Mouse (Mus musculus) adrenal gland (tissue): ENCODE measurements around the gene Adgrd1.

Experiments used
- intact Hi-C: fragments of 180-260 bp; cut with DNase I; formaldehyde crosslinking; loops from one replicate; pipeline ENCODE4 v1.15.1; 2025

Gene Adgrd1

DNA sequence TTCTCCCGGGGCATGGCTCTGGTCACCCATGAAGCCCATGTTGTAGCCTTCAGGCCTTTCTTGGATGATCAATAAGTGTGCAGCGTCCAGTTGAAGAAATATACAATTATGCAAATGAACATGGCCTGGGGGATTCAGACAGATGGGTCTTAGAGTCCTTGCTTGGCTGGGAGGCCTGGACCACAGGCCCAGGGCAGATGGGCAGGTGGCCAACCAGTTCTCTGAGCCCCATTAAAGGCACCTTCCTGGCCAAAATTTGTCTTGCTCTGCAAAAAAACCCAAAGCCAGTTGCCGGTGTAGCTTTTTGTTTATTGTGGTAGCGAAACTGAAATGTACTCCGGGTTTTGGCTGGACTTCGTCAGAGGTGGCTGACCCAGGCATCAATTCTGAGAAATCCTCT, 92.5 kb downstream of the Adgrd1 start:
- intact Hi-C loops = no loop called here

GRCm38 (mm10) chr5:129190077-129190476, 93.5 kb downstream of the Adgrd1 start:
- intact Hi-C loops = no loop called here

DNA sequence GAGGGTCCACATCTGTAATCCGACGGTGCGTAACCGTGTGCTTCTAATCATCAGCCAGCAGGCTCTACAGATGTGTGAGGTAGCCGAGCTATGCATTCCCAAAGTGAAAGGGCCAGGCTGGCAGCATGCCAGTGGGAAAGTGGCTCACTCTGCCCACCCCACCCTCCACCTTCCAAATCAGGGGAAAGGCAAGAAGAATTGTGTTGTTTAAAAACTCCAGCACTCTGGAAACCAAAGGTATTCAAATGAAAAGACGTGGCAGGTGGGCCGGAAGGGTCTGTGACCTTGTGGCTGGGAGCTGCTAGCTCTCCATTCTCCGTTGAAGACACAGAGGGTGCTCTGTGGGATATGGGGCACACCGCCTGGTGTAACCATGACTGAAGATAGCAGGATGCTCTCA, 100.0 kb downstream of the Adgrd1 start:
- intact Hi-C loops = no loop called here

- intact Hi-C loops = no loop called here
Measured at GRCm38 (mm10) chr5:129196971-129197519, 100.5 kb downstream of the Adgrd1 start.

DNA sequence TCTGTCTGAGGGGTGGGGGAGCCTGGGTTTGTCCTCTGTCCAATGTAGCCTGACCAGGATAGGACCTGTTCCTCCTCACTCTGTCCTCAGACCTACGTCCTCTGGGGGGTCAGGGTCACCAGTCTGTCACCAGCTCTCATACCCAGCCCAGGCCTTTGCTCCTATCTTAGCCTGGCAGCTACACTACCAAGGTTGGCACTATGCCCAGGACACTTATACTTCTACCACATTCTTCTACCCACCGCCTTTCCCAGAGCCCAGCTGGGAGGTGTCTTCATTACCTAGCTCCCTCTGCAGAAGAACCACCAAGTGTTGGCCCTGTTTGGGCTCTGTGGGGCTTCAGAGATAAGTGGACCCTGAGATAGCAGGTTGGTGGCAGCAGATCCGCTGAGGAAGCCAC, 103.6 kb downstream of the Adgrd1 start:
- intact Hi-C loops = no loop called here

- intact Hi-C loops = no loop called here
Measured at GRCm38 (mm10) chr5:129208279-129208678, 111.7 kb downstream of the Adgrd1 start.

GRCm38 (mm10) chr5:129208845-129209244, 112.3 kb downstream of the Adgrd1 start:
- intact Hi-C loops = no loop called here

GRCm38 (mm10) chr5:129211385-129212031, 115.0 kb downstream of the Adgrd1 start:
- intact Hi-C loops = no loop called here

DNA sequence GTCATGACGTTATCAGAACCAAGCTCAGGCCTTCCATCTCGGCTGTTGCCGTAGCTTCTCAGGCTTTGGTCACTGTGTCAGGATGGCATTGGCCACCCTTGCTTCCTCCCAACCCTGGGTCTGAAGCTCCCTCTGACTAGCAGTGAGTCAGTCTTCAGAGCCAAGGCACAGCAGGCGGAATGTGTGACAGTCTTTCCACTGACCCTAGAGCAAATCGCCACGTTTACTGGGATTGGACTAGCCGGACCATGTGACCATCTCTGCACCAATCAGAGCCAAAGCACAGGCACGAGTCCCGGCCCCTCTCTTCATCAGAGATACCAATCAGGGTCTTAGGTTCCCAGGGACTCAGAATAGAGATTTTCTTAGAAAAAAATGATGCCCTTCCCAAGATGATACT, 117.5 kb downstream of the Adgrd1 start:
- intact Hi-C loops = no loop called here

DNA sequence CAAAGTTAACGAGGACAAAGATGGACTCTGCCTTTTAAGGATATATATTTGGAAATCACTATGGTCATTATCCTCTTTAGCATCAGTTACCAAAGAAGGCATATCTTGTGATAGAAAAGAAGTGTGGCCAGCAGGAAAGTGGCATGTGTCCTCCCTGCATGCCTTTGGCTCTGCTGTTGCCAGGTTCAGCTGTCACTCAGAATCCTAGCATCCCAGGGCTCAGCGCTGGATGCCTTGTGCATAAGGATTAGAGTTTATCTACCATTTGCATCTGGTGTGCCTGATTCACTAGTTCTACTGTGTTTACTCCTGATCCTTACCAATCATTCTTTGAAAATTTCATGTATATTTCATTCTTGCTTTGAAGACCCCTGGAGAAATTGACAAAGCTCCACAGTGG, 119.5 kb downstream of the Adgrd1 start:
- intact Hi-C loops = no loop called here

- intact Hi-C loops = no loop called here
Measured at GRCm38 (mm10) chr5:129217481-129218221, 121.1 kb downstream of the Adgrd1 start.

GRCm38 (mm10) chr5:129218222-129218505, 121.6 kb downstream of the Adgrd1 start:
- intact Hi-C loops = no loop called here

- intact Hi-C loops = no loop called here
Measured at GRCm38 (mm10) chr5:129218537-129218981, 122.0 kb downstream of the Adgrd1 start.

GRCm38 (mm10) chr5:129219178-129219760, 122.7 kb downstream of the Adgrd1 start:
- intact Hi-C loops = no loop called here

DNA sequence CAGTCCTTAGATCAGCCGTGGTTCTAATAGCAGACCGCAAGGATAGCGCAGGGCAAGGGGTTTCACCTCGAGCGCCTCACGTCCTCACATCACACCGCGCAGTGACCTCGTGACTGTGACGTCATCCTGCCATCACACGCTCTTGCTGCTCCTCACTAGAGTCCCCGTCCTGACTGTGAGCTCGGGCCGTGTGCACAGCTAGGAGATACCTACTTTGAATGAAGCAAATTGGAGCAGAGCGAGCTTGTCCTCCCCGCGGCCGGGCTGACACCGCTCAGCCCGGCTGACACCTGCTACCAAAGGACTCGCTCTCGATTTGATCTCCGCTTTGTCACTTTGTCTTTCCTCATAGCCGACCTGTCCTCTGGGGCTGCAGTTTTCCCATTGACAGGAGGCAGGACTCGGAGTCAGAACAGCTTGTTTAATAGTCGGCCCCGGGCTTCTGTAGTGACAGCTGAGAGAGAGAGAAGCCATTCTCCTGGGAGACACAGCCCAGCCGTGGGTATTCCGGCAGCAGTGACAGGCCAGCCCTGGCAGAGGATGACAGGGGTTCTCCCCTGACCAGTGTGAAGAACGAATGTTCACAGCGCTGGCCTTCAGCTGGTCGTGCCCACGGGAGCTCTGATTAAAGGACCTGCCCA, 129.4 kb downstream of the Adgrd1 start:
- intact Hi-C loops = no loop called here

GRCm38 (mm10) chr5:129228171-129228570, 131.6 kb downstream of the Adgrd1 start:
- intact Hi-C loops = no loop called here

DNA sequence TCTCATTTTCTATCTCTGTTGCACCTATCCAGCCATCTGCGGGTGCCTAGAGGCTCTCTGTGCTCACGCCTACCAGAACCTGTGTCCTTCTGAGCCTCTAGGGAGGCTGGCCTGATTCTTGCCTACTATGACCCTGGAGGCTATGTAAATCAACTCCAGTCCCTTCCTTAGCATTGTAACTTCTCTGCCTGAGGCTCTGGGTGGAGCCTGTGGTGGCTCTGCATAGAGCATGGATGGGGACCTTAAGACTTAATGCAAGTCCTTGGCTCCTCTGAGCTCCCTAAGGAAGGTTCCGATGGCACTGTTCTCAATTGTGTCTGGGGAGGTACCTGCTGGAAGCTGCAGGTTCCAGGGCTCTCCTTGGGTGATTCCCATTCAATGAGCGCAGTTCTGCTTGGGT, 136.8 kb downstream of the Adgrd1 start:
- intact Hi-C loops = no loop called here

DNA sequence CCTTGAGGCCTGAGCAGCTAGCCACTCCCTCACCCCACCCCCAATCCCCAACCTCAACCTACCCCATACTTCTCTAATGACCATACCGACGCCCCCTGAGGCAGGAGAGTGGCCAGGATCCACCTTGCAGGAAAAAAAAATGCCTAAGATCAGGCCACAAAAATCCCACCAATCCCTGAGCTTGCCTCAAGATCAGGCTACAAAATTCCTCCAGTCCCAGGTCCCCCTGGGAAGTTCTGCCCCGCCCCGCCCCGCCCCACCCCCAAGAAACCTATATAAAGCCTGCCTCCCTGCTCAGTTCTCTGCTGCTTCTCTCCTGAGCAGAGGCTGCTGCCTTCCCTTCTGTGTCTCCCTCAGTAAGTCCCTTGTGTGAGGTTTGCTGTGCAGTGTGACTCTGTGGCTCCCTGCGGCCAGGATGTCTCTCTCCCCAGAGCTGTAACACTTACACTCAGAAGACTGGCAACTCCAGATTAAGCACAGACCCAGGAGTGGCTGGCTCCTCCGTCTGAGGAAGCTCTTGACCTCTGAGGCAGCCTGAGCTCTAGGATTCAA, 137.4 kb downstream of the Adgrd1 start:
- intact Hi-C loops = no loop called here

DNA sequence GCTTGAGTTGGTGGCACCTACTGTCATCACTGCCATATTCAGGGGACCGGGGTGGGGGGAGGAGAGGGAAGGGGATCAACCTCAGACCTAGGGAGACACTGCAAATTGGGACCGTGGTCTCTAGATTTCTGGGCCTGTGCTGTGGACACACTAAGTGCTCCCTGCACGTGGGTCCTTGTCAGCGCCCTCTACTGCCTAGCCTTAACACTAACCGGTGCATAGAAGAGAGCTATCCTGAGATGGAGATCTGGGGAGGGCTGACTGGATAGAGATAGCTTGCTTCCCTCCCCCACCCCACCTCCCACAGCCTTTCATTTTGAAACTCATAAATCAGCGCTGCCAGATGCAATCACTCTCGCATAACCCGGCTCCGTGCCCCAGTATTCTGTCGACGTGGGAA, 139.8 kb downstream of the Adgrd1 start:
- intact Hi-C loops = no loop called here

DNA sequence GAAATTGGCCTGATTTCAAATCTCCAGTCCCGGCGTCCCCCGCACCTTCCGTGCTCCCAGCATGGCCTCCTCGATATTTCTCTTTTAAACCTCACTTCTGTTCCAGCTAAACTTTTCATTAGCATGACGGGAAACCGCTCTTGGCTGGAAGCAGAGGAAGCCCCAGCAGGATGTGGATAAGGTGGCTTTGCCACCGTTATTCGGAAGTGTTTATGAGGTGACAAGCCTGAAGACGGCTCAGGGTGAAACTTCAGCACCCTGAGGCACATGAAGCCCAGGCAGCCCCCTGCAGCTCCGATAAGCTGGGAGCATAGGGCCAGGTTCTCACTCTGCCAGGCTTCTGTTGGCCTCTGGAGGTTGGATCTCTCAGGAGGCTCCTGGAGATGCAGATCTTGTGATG, 145.3 kb downstream of the Adgrd1 start:
- intact Hi-C loops = no loop called here

DNA sequence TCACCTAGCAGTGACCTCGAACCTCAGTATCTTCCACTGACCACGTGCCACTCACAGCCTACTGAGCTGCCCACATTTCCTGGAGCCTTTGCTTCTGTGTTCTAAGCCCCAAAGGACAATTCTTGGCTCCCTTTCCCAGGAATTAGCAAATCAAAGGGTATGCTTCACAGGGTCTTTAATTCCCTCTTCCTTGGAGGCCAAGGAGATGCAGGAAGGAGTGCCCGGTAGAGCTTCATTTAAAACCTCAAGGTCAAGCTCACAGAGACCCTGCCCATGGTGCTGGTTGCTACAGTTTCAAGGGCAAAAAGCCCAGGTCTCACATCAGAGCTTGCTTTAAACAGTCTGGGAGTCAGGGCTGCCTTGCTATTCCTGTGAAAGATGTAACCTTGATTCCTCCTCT, 145.7 kb downstream of the Adgrd1 start:
- intact Hi-C loops = no loop called here

DNA sequence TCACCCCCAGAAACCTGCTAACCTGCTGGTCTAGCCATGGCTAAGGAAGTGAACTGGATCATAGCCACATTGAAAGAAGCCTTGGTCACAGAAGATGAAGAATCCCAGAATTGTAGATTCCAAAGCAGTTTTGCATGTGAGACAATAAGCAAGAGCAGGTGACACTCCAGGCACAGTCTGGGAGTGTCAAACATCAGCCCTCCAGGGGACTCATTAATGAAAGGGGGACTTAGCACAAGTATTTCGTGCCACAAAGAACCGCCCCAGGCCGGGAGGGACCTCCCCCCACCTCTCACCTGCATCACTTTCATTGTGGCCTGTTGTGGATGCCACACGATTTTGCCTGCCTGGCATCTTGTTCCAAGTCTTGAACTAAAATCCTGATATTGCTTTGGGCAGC, 146.6 kb downstream of the Adgrd1 start:
- intact Hi-C loops = no loop called here
